Mouse (Mus musculus) mesoderm, embryonic 11.5 days (tissue): ENCODE data around the gene Rd3l.
"Not testable (repeated sequence)": the region's sequence is repeated elsewhere in the genome, so short reads cannot be mapped to it uniquely, and the experiment has no call there.

Source experiments
- DNase-seq: peaks from one replicate; pipeline ENCODE4 v3.0.0-alpha.2; 2012; ENCODE audit warnings: low read depth, low spot score

Gene Rd3l

DNA sequence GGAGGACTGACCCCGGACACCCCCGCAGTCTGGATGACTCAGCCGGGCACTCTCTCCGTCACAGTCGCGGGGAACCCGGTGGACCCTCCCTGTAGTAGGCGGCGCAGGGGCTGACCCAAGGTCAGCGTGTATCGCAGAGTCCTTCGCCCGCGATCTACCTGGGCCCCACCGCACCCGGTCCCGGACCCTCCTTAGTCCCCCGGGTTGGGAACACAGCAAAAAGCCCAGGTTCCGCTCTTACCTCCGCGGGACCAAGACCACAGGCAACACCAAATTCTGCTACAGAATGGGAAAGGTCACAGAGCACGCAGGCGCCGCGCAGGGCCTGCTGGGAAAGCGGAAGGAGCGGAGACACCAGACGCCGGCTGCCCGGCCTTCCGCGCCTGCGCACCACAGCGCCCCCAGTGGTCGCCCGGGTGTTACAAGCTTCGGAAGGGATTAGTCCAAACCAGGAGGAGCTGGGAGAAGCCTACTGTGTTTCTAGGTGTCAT, 14.4 kb downstream of the Rd3l start, which contains the start of gene Atp5mpl:
Atp5mpl (minus strand) TSS at position 295 of the 491 bp plus-strand sequence.
- DNase-seq: peak; percentile 96

DNA sequence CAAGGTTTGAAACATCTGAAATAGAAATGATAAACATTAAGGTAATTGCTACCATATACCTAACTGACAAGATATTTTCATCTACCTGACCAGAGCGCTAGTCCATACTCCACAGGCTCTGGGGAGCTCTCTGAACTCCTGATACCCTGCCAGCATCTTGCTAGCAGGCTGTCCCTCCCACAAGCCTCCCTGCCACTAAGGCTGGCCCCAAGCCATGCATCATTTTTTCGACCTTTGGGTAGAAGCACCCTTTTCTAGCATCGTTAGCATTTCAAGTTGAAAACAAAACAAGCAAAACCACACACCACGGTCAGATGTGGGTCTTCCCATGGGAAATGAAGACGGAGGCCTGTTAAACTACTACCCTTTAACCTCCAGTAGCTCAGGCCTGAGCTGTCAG, 17.8 kb downstream of the Rd3l start:
- DNase-seq: no peak

GRCm38 (mm10) chr12:111958101-111958865, 22.8 kb downstream of the Rd3l start:
- DNase-seq: peak; percentile 59

- no peak for DNase-seq
Measured at GRCm38 (mm10) chr12:111956173-111956572, 24.9 kb downstream of the Rd3l start.

GRCm38 (mm10) chr12:111951701-111952100, 29.4 kb downstream of the Rd3l start:
- no peak for DNase-seq

GRCm38 (mm10) chr12:111950486-111950885, 30.6 kb downstream of the Rd3l start:
- no peak for DNase-seq

DNA sequence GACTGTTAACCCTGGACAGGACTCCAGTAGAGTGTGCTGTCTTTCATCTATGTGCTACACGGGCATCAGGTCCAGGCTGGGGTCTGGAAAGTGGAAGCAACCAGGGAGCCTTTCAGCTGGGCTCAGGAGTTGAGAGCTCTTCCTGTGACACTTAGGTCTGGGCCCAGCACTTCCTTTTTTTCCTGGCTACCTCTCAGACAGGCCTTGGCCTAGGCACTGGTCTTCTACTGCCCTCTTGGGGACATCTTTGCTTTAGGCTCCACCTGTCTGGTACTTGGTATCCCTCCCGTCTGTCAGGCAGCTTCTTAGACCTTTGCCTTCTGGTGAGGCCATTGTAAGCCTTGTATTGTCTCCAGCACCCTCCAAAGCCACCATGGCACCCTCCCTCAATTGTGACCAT, 34.4 kb downstream of the Rd3l start:
- no peak for DNase-seq

GRCm38 (mm10) chr12:111945765-111946655, 35.1 kb downstream of the Rd3l start:
- DNase-seq: not testable (repeated sequence)

DNA sequence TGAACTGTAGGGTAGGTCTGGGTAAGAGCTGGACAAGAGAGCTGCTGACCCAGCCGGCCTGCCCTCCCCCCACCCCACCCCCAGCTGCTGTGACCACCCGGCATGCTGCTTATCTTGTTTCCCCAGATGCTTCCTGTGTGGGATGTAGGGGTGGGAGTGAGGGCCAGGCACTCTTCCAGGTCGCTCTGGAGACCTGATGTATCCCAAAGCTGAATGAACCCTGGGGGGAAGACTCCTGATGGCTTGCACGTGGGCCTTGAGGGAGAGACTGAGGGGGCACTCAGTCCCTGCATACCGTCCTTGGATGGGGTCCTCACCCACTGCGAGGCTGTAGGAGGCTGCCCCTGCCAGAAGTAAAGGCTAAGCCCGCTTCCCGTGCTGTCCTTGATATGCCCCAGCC, 36.0 kb downstream of the Rd3l start:
- DNase-seq: no peak

GRCm38 (mm10) chr12:111944065-111944987, 36.8 kb downstream of the Rd3l start:
- not testable (repeated sequence) for DNase-seq

GRCm38 (mm10) chr12:111943421-111944064, 37.6 kb downstream of the Rd3l start:
- no peak for DNase-seq

DNA sequence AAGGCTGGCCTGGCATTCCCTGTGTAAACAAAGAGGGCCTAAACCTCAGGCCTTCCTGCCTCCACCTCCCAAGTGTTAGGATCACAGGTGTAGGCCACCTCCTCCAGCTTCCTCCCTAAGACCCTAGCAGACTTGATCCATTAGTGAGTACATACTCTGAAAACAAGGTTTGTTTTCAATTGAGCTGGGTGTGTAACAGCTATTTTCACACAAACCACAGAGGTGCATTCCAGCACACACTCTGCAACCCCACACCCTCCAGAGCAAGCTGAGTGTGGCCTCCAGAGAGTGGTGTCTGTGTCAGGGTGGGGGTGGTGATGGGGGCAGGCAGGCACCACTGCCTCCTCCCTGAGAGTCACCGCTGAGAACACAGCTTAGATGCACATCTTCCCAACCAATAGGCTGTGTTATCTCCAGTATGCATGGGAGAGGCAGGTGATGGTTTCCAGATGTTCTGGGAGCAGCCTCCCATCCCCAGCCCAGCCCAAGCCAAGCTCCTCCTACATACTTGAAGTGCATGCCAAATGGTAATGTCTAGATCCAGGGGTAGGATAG, 42.4 kb downstream of the Rd3l start:
- DNase-seq: peak; percentile 71

- no peak for DNase-seq
Measured at GRCm38 (mm10) chr12:111936706-111937550, 44.2 kb downstream of the Rd3l start.

DNA sequence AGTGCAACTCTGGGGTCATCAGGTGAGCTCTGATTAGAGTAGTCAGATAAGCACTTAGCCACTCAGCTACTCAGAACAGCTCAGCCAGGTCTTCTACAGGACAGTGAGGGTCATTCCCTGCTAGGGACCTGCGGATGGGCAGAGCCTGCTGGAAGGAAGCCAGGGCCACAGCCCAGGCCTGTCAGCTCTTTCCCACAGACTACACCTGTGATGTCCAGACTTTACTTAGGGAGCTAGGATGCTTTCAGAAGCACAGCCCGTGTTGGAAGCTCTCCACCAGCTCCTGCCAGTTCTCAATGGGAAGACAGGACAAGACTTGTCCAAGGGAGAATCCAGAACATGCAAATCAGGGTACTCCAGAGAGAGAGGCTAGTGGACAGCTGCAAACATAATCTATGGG, 47.1 kb downstream of the Rd3l start:
- DNase-seq: no peak

DNA sequence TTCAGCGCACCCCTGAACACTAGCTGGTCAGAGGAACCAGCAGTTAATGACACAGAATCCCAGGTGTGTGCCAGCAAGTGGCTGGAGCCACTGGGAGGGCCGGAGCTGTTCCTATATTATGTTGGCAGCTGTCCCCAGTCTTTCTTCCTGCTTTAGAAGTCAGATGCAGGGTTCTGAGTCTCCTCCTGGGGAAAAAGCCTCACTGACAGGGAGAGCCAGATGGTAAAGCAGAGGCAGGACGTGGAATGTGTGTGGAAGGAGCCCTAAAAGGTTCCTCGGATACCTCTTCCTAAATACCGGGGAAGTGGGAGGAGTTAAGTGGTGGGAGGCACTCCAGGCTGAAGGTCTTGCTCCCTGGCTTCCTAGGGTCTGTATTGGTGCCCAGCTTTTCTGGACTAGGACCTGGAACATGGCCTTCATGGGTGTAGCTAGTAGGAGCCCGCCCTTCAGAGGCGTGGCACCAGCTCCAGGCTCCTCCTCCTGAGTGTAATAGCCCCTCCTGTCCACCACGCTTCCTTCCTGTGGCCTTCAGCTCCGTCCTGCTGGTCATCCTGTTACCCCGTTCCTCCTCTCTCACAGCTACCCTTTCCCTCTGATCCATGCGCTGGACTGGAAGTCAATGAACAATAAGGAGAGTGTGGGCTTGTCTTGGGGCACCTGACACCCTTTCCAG, 47.9 kb downstream of the Rd3l start:
- no peak for DNase-seq

- DNase-seq: no peak
Measured at GRCm38 (mm10) chr12:111932513-111932912, 48.6 kb downstream of the Rd3l start.

- no peak for DNase-seq
Measured at GRCm38 (mm10) chr12:111931411-111932025, 49.6 kb downstream of the Rd3l start.
